Mouse (Mus musculus) forebrain, embryonic 12.5 days (tissue): ENCODE data around the gene Acyp1. TPM values are rescaled to one million over a fixed set of nuclear protein-coding genes. Genes with fewer than 3 reads are reported as not detected.
A peak's percentile ranks its signal among the peaks of the same experiment; 100 is the strongest.

ENCODE experiments used
- ATAC-seq: fragments of 200-750 bp; cut with Nextera tagmentation; 2 replicates; pipeline ENCODE4 v1.8.0; 2017; ENCODE audit warnings: moderate TSS enrichment; ENCODE audit not compliant: low FRiP score
- H3K27ac ChIP-seq: fragments of 300-500 bp; sonication (generic); 2 replicates; pipeline ENCODE4 v1.5.1; 2016; ENCODE audit warnings: mild to moderate bottlenecking
- H3K27me3 ChIP-seq: fragments of 300-500 bp; sonication (generic); 2 replicates; pipeline ENCODE4 v1.6.1; 2016; ENCODE audit warnings: mild to moderate bottlenecking
- H3K36me3 ChIP-seq: fragments of 300-500 bp; sonication (generic); replicated peaks from 2 replicates; pipeline ENCODE4 v1.6.1; 2016; ENCODE audit warnings: mild to moderate bottlenecking
- H3K4me1 ChIP-seq: fragments of 300-500 bp; sonication (generic); 2 replicates; pipeline ENCODE4 v1.6.1; 2016
- H3K4me2 ChIP-seq: fragments of 300-500 bp; sonication (generic); 2 replicates; pipeline ENCODE4 v1.6.1; 2016; ENCODE audit warnings: mild to moderate bottlenecking, moderate library complexity
- H3K4me3 ChIP-seq: fragments of 300-500 bp; sonication (generic); replicated peaks from 2 replicates; pipeline ENCODE4 v1.5.1; 2016; ENCODE audit warnings: mild to moderate bottlenecking
- H3K9ac ChIP-seq: fragments of 300-500 bp; sonication (generic); 2 replicates; pipeline ENCODE4 v1.6.1; 2016; ENCODE audit warnings: mild to moderate bottlenecking
- H3K9me3 ChIP-seq: fragments of 300-500 bp; sonication (generic); 2 replicates; pipeline ENCODE4 v1.6.1; 2016
- WGBS: fragments of 180-500 bp; shearing (Covaris S2); methylation state at CpG from one replicate; pipeline ENCODE4 v1.1.7; 2016; 5-methylcytosine and 5-hydroxymethylcytosine counted together
- polyA plus RNA-seq: library from polyadenylated mRNA; unstranded; fragments of >200 nt; fragmentation: Nextera tagmentation; extraction: Ambion mirVana; gene quantifications from 2 replicates; pipeline ENCODE4 v1.2.1, GENCODE M21; 2016

The Acyp1 gene
- polyA plus RNA-seq, 1 experiment from 2014 or later = 62.1 TPM

DNA sequence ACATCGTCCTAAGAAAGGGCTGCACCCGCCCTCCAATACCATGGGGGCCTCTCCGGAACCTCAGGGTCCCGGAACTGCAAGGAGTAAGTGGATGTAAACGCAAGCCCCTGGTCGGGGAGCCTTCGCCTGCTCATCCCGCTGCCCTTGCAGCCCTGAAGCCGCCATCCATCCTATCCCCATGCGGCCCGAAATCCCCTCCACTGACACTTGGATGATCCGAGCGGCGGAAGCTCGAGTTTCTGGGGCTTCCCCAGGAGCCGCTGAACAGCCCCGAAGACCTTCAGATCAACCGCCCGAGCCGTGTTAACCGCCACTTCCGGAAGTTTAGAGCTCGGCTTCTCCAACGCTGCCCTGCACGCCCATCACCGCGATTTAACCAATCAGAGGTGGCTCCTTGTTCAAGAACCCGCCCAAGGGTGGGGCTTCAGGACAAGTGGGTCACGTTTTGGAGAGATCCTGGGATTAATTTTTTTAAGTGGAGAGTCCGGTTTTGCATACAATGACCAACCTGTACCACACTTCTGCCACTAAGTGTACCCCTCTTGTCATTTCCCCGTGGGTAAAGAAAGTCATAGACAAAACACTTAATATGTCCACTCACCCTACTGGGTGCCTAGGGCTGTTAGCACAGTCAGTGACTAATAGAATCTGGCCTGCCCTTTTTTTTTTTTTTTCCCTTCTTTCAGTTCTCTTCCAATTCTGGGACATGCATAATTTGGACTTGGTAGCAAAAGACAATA, 8.0 kb downstream of the Acyp1 start:
- under 1% methylated on average over 31 of the region's 31 CpGs for WGBS
- ATAC-seq = peak; percentile 98
- Histone ChIP-seq H3K36me3 (no peaks in the 10 kb centered on the region), H3K4me1 (peaks cover 7% of the 10 kb centered on the region), H3K27me3 (no peaks in the 10 kb centered on the region), H3K9me3 (no peaks in the 10 kb centered on the region), H3K27ac (peak overlapping the region; percentile 78), H3K9ac (peak overlapping the region; percentile 80), H3K4me3 (peak overlapping the region; percentile 78), H3K4me2 (peak overlapping the region; percentile 93)

DNA sequence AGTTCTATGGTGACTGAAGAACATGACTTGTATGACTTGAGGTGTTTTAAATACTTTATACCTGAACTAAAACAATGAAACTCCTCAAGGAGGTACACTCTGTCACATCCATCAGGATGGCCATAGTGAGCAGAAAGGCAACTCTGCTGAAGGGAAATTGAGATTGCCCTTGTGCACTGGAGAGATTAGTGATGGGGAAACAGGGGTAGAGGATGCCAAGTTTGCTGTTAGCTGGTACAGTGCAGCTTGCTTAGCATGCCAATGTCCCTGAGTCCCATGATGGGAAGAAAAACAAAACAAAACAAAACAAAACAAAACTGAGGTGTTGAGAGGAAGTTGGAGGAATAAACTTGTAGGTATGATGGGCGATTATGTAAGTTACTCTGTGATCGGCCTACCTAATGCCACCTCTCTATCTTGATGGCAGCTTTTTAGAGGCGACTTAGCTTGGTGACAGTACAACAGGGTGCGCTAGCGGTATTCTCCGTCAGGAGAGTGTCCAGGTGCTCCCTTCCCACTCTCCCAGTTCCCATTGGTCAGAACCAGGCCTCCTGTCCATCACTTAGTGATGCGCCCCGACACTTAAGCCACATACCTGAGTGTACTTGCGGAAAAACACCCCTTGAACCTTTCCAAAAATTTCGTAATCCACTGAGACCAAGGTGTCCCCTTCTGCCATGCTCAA, 8.7 kb downstream of the Acyp1 start:
- H3K36me3 ChIP-seq = no peaks in the 10 kb centered on the region
- WGBS = 7% methylated on average over 10 of the region's 10 CpGs
- peak overlapping the region; percentile 78; the same call in 1 of the 2 replicates for H3K27ac ChIP-seq
- peaks cover 7% of the 10 kb centered on the region for H3K4me1 ChIP-seq
- H3K9ac ChIP-seq = peak overlapping the region; percentile 80
- ATAC-seq = peak; percentile 45
- H3K4me2 ChIP-seq = peak overlapping the region; percentile 93
- H3K9me3 ChIP-seq = no peaks in the 10 kb centered on the region
- H3K27me3 ChIP-seq = no peaks in the 10 kb centered on the region
- H3K4me3 ChIP-seq = peak overlapping the region; percentile 78

DNA sequence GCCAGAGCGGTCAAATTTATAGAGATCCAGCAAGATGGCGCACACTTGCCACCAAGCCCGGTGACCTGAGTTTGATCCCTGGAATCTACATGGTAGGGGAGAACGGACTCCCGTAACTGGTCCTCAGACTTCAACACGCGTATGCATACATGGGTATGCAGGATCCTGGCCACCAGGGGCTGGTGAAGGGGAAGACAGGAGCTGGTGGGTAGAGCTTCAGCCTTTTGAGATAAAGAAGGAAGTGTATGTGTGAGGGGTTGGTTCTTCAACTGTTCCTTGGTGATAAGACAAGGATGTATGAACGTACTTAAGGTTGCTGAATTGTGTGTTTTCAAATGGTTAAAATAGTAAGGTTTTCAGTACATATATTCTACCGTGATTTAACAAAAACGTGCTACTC, 9.3 kb downstream of the Acyp1 start:
- H3K27ac ChIP-seq = no peak overlapping the region
- 94% methylated on average over 10 of the region's 10 CpGs for WGBS
- no peak overlapping the region for H3K4me2 ChIP-seq
- H3K4me3 ChIP-seq = no peak overlapping the region
- peaks cover 7% of the 10 kb centered on the region for H3K4me1 ChIP-seq
- H3K27me3 ChIP-seq = no peaks in the 10 kb centered on the region
- no peak overlapping the region for H3K9ac ChIP-seq
- no peak for ATAC-seq
- H3K36me3 ChIP-seq = no peaks in the 10 kb centered on the region
- H3K9me3 ChIP-seq = no peaks in the 10 kb centered on the region

DNA sequence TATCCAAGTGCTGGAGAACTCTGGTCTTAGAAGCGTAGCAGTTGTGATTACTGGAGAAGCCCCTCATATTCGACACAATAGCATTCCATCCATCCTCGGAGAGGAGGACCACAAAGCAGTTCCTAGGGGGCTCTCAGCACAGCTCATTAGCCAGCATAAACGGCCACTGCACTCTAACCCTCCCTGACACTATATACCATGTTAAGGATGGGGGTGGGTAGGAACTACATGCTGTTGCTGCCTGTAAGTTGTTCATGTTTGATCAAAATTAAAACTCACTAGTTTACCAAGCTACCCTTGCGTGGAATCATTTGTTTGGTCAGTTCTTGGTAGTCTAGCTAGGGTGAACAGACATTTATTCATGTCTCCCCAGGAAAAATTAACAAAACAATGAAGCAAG, 12.0 kb downstream of the Acyp1 start:
- no peak overlapping the region for H3K27ac ChIP-seq
- no peaks in the 10 kb centered on the region for H3K27me3 ChIP-seq
- 63% methylated on average over 5 of the region's 5 CpGs for whole genome bisulfite sequencing
- no peak overlapping the region for H3K4me3 ChIP-seq
- H3K9me3 ChIP-seq = no peaks in the 10 kb centered on the region
- H3K9ac ChIP-seq = no peak overlapping the region
- ATAC-seq = no peak
- H3K4me1 ChIP-seq = peaks cover 7% of the 10 kb centered on the region
- H3K36me3 ChIP-seq = no peaks in the 10 kb centered on the region
- no peak overlapping the region for H3K4me2 ChIP-seq

DNA sequence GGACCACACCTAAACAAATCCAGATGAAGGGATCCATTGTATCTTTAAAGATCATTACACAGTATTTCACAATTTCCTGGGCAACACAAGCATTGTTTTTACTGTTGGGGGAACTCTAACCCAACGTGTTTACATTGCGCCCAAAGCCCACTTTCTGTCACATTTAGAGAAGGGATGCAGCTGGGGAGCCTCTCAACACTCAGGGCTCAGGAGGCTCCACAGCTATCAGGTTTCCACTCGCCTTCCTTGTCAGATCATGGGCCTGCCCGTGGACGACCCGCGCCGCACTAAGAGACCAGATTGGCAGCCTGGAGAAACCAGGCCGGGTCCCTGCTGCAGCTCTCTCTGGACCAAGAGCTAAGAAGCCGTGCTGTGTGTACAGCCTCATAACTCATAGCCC, 14.7 kb downstream of the Acyp1 start:
- H3K4me2 ChIP-seq = no peak overlapping the region
- 89% methylated on average over 10 of the region's 10 CpGs for WGBS
- H3K27ac ChIP-seq = no peak overlapping the region
- no peaks in the 10 kb centered on the region for H3K27me3 ChIP-seq
- peaks cover 4% of the 10 kb centered on the region; the same call in 1 of the 2 replicates for H3K4me1 ChIP-seq
- no peak overlapping the region for H3K9ac ChIP-seq
- no peak overlapping the region for H3K4me3 ChIP-seq
- no peaks in the 10 kb centered on the region; the same call in 1 of the 2 replicates for H3K36me3 ChIP-seq
- no peak for ATAC-seq
- H3K9me3 ChIP-seq = no peaks in the 10 kb centered on the region

DNA sequence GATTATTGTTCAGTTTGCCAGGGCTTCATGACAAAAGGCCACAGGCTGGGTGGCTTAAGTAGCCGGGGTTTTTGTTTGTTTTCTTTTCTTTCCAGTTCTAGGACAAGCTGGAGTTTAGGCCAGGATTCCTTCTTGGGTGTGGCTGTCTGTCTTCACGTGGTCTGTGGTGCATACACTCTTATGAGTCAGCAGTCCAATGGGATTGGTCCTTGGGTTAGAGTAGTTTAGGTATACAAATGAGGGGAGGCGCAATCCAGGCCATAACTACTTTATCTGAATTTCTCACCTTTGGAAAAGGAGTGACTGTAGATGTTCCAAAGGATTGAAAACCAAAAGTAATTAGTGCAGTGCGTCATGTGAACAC, 16.4 kb downstream of the Acyp1 start:
- ATAC-seq = no peak
- no peak overlapping the region for H3K4me3 ChIP-seq
- no peak overlapping the region for H3K27ac ChIP-seq
- H3K4me1 ChIP-seq = peaks cover 4% of the 10 kb centered on the region; the same call in 1 of the 2 replicates
- H3K27me3 ChIP-seq = no peaks in the 10 kb centered on the region
- no peak overlapping the region for H3K4me2 ChIP-seq
- no peaks in the 10 kb centered on the region; the same call in 1 of the 2 replicates for H3K36me3 ChIP-seq
- 76% methylated on average over 4 of the region's 4 CpGs for WGBS
- H3K9ac ChIP-seq = no peak overlapping the region
- no peaks in the 10 kb centered on the region for H3K9me3 ChIP-seq

DNA sequence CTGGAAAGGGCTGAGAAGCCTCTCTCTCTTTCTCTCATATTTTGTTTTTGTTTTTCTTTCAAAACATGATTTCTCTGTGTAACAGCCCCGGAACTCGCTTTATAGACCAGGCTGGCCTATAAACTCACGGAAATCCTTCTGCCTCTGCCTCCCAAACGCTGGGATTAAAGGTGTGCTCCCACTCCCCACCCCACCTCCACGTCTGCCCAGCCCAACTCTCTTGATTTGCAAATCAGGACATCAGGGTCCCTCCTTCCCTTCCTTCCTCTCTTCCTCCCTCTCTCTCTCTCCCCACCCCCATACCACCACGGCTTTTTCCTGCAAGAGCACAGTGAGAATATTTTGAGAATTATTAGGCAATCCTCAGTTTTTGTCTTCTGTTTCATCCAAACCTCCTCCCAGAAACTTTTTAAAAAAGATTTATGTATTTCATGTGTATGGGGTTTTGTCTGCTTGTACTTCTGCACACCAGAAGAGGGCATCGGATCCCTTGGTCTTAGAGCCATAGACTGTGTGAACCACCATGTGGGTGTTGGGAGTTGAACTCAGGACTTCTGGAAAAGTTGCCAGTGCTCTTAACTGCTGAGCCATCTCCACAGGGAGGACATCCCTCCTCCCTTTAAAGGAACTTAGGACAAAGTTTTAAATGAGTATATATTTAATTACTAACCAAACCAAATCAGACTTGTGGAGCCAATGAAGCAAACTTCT, 17.0 kb downstream of the Acyp1 start:
- Histone ChIP-seq H3K9ac (no peak overlapping the region), H3K27ac (no peak overlapping the region), H3K36me3 (no peaks in the 10 kb centered on the region; the same call in 1 of the 2 replicates), H3K27me3 (no peaks in the 10 kb centered on the region), H3K9me3 (no peaks in the 10 kb centered on the region), H3K4me2 (peak overlapping the region; percentile 49; the same call in 1 of the 2 replicates), H3K4me1 (peaks cover 4% of the 10 kb centered on the region; the same call in 1 of the 2 replicates), H3K4me3 (no peak overlapping the region)
- 76% methylated on average over 7 of the region's 7 CpGs for WGBS
- no peak for ATAC-seq

DNA sequence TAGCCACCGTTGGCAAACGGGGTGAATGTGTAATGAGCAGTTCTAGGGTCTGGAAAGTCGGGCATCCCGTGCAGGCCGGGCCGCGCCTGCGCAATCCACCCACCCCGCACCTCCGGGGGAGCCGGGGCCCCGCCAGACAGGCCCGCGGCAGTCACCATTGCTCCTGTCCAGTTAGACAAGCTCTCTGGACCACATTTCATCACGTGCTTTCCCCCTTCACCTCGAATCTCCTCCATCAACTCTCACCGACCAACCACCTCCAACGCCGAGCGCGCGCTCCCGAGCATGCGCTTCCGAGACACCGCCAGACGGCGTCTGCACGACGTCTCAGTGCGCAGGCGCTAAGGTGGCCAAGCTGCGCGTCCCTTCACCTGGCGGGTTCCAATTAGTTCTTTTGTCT, 17.9 kb downstream of the Acyp1 start, which contains the start of gene Mlh3:
TSS of gene Mlh3 (minus strand) at position 281 of the 400 bp plus-strand sequence.
- peaks cover 4% of the 10 kb centered on the region; the same call in 1 of the 2 replicates for H3K4me1 ChIP-seq
- WGBS = under 1% methylated on average over 35 of the region's 35 CpGs
- H3K27me3 ChIP-seq = no peaks in the 10 kb centered on the region
- H3K9ac ChIP-seq = peak within 1 kb of the TSS; percentile 62
- H3K9me3 ChIP-seq = no peaks in the 10 kb centered on the region
- no peaks in the 10 kb centered on the region; the same call in 1 of the 2 replicates for H3K36me3 ChIP-seq
- H3K4me2 ChIP-seq = peak within 1 kb of the TSS; percentile 49
- H3K27ac ChIP-seq = peak within 1 kb of the TSS; percentile 85
- H3K4me3 ChIP-seq = peak within 1 kb of the TSS; percentile 57
- ATAC-seq = peak; percentile 97

DNA sequence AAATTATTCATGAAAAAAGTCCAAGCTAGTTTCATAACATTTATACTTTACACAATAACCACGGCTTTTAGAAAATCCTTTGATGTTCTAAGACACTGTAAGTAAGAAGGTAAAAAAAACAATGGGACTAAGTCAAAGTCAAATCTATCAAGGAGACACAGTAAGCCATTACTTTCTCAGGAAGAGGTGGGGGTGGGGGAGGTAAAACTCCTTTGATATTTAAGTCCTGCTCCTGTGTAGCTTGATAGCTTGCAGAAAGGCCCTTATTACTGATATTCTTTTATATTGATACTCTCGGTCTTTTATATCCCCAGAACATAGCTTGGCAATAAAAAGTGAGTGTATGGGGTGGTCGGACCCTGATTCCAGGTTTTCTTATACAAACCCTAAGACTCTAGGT, 18.4 kb downstream of the Acyp1 start:
- Histone ChIP-seq H3K9me3 (no peaks in the 10 kb centered on the region), H3K4me3 (peak overlapping the region; percentile 57), H3K4me2 (peak overlapping the region; percentile 49), H3K27me3 (no peaks in the 10 kb centered on the region), H3K36me3 (no peaks in the 10 kb centered on the region; the same call in 1 of the 2 replicates), H3K27ac (peak overlapping the region; percentile 85), H3K4me1 (peaks cover 4% of the 10 kb centered on the region; the same call in 1 of the 2 replicates), H3K9ac (peak overlapping the region; percentile 62; the same call in 1 of the 2 replicates)
- WGBS = 57% methylated on average over 3 of the region's 3 CpGs
- ATAC-seq = peak; percentile 45; the same call in 1 of the 2 replicates

DNA sequence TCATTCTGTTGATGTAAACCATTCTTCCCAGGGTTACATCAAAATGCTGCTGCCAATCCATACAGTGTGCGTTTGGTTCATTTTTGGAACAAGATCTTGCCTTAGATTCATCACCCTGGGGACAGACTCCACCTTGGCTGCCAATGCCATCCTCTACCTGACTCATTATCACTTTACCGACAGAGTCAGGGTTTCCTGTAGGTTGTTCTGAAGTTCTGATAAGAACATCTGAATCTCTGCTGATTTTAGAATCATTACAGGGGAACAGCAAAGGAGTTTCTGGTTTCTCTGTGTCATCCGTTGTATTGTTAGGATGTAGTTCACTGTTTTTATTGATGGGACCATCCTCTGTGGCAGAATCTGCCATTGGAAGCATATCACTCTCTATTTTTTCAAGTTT, 22.0 kb downstream of the Acyp1 start:
- H3K9ac ChIP-seq = no peak overlapping the region
- H3K4me1 ChIP-seq = peaks cover 4% of the 10 kb centered on the region; the same call in 1 of the 2 replicates
- no peaks in the 10 kb centered on the region for H3K27me3 ChIP-seq
- 95% methylated on average over 3 of the region's 3 CpGs for WGBS
- no peaks in the 10 kb centered on the region; the same call in 1 of the 2 replicates for H3K36me3 ChIP-seq
- no peaks in the 10 kb centered on the region for H3K9me3 ChIP-seq
- no peak for ATAC-seq
- no peak overlapping the region for H3K27ac ChIP-seq
- H3K4me2 ChIP-seq = no peak overlapping the region
- H3K4me3 ChIP-seq = no peak overlapping the region

DNA sequence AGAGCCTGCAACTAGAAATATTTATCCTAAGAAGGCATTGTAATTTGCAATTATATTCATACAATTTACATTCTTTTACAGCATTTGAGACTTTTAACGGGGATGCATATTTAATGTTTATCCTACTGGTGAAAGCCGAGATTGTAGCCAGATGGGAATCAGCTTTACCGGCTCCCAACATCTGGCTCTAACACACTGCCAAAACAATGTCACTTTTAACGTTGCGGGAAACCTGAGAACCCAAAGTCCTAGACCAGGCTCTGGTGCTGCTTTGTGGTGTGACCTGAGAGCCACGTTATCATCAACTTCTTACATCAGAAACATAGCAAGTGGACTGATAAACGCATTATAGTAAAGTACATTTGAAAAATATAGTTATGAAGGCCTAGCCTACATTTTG, 23.3 kb downstream of the Acyp1 start:
- 78% methylated on average over 7 of the region's 7 CpGs for WGBS
- Histone ChIP-seq H3K4me2 (no peak overlapping the region), H3K27me3 (no peaks in the 10 kb centered on the region), H3K9ac (no peak overlapping the region), H3K9me3 (no peaks in the 10 kb centered on the region), H3K4me1 (0 out of 2 replicates have a peak, but pooled peaks cover 2% of the 10 kb centered on the region), H3K4me3 (no peak overlapping the region), H3K36me3 (no peaks in the 10 kb centered on the region; the same call in 1 of the 2 replicates), H3K27ac (no peak overlapping the region)
- ATAC-seq = no peak

DNA sequence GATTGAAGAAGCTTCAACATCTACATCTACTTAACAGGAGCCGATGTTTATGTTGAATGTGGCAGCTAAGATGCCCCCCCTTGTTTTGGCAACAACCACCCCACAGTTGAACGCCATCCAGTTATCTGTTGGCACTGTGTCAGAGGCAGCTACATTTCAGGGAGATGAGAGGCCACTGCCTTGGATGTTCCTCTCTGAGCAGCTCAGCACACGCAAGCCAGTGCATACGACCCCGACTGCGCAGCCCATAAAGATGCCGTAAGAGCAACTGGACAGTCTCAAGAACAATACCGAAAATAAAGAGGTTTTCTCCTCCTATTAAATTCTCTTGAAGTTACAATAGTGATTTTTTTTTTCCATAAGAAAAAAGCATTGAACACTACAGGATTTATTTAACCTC, 23.7 kb downstream of the Acyp1 start:
- H3K27me3 ChIP-seq = no peaks in the 10 kb centered on the region
- H3K9ac ChIP-seq = no peak overlapping the region
- H3K4me3 ChIP-seq = no peak overlapping the region
- H3K36me3 ChIP-seq = no peaks in the 10 kb centered on the region; the same call in 1 of the 2 replicates
- no peaks in the 10 kb centered on the region for H3K9me3 ChIP-seq
- no peak overlapping the region for H3K4me2 ChIP-seq
- no peak overlapping the region for H3K27ac ChIP-seq
- 94% methylated on average over 8 of the region's 8 CpGs for WGBS
- no peak for ATAC-seq
- no peaks in the 10 kb centered on the region for H3K4me1 ChIP-seq
